Mouse (Mus musculus) CD4-positive helper T cell, adult 2 months (primary cell): ENCODE data around the gene Gm853.

Source experiments
- DNase-seq: peaks from one replicate; pipeline ENCODE4 v3.0.0-alpha.2; 2012; ENCODE audit warnings: low read depth, missing footprints, low spot score

Gene Gm853

GRCm38 (mm10) chr4:130175072-130175711 is 47.0 kb downstream of the Gm853 start, which contains the start of gene Tinagl1:
TSS of gene Tinagl1 (minus strand) at chr4:130175122.
- no peak for DNase-seq

DNA sequence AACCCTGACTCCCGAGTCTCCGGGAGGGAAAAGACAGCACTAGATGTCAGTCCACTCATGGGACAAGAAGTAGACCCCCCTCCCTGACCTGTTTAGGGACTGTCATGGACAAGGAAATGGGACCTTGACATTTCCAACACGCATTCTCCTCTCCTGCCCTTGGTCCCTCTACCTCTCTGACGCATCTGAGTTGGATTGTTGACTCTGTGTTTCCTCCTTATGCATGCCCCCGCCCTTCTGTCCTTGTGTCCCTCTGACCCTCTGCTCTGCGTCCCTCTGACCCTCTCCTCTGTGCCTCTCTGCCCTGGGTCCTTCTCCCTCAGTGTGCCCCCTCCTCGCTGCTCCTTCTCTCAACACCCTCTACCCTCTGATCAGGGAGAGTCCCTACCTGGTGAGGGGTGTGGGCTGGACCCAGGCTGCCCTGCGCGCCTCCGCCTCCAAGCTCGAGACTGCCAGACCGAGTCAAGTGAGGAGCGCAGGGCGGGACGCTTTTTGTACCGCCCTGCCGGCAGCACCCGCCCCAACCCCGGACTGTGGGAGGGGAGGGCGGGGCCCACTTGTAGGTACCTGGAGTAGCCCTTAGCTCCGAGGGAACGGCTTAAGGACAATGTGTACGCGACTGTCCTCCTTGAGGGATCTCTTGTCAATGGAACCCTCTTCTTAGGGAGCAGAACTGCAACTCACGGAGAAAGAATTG is 47.7 kb downstream of the Gm853 start:
- DNase-seq: peak; percentile 37

GRCm38 (mm10) chr4:130173911-130174311 is 48.3 kb downstream of the Gm853 start:
- DNase-seq: no peak

- DNase-seq: no peak
These were observed 49.0 kb downstream of the Gm853 start for GRCm38 (mm10) chr4:130173060-130173822.

DNA sequence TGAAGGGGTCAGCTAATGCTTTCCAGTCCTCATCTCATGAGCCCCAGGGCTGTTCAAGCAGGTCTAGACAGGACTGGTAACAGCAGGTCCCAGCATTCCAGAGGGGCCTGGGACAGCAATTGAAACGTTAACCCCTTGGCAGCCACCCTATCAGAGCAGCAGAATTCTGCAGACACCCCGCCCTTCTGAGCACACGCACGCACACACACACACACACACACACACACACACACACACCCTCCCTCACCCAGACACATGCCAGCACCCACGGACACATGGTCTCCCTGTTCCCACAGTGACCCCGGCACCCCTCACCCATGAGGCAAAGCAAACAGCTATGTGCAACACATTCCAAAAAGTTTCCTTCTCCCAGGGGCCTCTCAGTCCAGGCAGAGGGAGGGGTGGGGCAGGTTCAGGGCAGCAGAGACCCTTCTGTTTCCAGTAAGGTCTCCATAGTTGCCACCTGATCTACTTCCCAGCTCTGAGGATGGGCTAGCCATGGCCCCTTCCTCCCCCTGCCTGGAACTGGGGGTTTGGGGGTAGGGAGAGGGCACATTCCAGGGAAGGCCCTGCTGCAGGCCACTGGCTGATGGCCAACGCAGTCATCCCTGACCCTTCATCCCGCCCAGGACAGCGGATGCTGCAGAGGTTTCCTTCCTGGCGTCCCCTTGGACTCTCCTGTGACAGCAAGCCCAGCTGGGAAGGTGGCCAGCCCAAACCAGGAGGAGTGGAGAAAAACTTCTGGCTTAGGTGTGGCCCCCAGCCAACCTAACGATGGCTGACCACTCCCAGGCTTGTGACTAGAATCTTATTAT is 50.0 kb downstream of the Gm853 start:
- no peak for DNase-seq

- DNase-seq: no peak
These were observed 51.8 kb downstream of the Gm853 start for GRCm38 (mm10) chr4:130170362-130170761.

DNA sequence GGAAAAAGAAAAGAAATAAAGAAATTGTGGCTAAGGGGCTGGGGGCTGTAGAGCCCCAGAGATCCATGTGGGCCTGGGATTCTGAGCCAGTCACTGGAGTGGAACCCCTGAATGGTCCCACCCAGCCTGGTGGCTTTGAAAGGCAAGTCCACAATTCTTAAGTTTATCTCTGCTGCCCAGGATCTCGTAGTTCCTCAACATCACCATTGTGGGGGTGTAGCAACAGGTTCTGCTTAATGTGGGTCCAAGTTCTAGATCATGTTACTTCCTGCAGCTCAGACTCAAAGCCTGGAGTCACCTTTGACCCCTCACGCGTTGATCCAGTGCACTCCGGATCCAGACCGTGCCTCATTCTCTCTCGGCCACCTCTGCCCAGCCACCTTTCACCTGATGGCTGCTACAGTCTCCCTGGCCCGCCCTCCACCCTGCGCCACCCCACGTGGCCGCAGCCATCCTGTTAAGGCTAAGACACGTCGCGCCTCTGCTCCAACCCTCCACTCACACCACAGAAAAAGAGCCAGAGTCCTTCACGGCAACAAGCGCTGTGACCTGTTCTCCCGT is 52.7 kb downstream of the Gm853 start:
- no peak for DNase-seq

DNA sequence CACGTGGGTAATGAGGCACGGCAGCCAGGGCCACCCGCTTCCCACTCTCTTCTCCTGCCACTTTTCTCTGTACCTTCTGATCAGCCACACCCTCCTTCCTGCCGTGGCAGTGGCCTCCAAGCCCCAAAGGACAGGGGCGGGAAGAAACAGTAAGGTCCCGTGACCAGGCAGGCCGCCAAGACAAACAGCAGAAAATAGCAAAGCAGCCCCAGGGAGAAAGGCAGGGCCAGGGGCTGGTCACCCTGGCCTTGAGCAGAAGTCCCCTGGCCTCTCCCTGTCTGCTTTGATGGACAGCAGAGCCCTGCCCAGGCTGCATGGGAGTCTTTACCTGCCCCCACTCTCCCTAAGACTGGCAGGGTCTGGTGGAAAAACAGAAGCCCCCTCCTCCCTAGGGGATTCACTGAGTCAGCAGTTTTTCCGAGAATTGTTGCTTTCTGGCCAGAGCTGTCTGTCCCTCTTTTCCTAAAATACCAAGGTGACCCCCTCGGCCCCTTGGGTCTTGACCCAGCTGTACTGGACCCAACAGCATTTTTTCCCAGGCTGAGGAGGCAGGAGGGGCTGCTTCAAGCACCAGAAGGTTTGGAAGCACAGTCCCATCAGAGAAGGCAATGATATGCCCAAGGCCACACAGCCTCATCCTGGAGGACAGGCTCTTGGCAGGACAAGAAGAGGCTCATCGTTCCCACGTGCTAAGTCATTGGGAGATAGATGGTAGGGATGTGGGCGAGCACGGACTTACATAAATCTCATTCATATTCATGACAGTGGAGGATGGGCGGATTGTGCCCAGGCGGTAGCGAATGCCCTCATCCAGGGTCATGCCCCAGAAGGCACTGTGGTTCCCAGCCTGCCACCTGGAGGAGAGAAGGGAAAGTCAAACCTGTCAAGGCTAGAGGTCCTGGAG is 53.7 kb downstream of the Gm853 start:
- no peak for DNase-seq

DNA sequence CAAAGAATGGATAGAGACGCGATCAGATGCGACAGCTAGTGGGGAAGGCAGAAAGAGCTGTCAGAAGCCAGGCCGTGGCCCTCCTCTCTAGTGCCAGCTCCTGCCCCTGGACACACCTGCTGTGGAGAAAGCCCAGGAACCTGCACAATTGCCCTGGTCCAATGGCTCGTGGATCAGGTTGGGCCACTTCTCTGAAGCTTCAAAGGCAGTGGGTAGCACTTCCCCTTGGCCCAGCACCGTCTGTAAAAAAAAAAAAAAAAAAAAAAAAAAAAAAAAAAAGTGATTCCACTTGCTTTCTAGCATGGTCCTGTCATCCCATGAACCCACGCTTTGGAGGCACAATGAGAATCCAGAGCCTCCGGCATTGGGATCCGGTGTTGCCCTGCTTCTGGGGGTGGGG is 54.4 kb downstream of the Gm853 start:
- DNase-seq: no peak

DNA sequence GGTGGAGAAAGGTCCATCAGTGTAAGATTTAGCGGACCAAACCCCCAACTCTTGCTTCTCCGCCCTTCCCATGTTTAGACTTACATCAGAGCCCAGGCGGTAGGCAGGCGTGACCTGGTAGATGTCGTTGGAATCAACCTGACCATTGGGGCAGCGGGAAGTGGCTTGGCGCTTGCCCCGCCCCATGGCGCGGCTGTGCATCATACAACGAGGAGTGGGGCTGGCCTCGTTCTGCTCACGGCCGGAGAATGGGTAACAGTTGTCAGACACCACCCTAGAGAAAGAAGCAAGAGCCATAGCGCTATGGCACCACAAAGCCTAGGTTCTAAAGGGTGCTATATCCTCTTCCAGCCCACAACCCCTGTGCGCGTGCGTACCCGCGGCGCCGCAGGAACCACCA is 54.9 kb downstream of the Gm853 start:
- DNase-seq: no peak

GRCm38 (mm10) chr4:130166592-130166991 is 55.6 kb downstream of the Gm853 start:
- DNase-seq: no peak

- DNase-seq: no peak
These were observed 56.1 kb downstream of the Gm853 start for GRCm38 (mm10) chr4:130166061-130166460.

DNA sequence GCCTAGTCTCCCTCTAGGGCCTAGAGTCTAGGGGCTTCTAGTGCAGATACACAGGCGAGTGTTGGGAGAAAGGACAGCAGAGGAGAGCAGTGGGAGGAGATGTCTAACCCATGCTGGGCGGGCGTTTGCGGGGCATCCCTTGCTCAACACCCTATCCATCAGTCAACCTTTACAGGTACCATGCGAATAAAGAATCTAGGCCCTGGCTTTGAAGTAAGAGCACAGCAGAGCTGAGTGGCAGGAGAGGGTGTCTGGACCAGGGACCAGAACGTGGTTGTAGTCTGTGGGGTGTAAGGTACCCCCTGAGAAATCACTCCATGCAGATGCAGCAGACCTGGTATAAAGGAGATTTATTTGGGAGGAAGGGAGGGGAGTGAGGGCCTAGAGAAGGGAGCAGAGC is 58.1 kb downstream of the Gm853 start:
- DNase-seq: no peak

- no peak for DNase-seq
These were observed 58.8 kb downstream of the Gm853 start for GRCm38 (mm10) chr4:130163391-130163861.

DNA sequence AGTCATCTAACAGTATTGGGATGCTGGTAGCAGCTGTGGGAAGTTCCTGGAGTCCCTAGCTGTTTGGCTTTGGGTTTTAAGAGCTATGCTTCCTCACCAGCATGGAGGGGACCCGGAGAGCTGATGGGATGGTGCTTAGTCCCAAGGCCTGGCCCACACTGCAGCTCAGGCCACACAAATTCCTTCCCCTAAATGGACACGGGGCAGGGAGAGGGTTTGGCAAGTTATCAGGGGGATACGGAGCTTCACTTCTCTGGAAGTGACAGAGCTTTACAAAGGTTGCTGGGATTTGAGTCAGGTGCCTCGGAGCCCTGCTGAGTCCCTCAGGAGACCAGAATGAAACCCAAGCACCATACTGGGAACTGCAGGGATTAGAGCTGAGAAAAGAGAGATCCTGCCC is 60.9 kb downstream of the Gm853 start:
- DNase-seq: no peak
